Mouse (Mus musculus): ENCODE results near the gene Mrpl50. TPM values are rescaled to one million over a fixed set of nuclear protein-coding genes. Genes with fewer than 3 reads are reported as not detected.

The Mrpl50 gene
- total and polyA plus RNA-seq, 3 experiments: 39.1 to 54.5 TPM; not detected in 1

DNA sequence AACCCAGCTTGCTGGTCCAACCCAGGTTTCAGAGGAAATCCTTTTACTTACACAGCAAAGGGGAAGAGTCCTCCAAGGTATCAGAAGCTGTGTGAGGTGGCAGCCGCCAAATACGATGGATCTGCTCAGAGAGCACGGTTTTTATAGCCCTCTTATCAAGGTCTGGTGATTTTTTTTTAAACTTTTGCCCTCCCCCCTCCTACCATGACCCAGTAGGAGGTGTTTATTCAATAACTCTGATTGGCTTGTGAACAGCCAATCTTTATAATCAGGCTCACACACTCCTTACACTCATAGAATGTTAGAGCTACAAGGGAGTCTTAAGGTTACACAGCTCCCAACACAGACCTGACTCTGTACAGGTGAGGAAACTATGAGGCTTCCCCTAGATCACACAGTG is 28.5 kb upstream of the Mrpl50 start, which contains the start of gene Aldob:
TSS of gene Aldob (minus strand) at position 164 of the 400 bp plus-strand sequence.
- Histone ChIP-seq H3K79me2 (ENCODE audit: control insufficient read depth, insufficient read depth, low read length, poor library complexity) (no peaks in the 10 kb centered on the region), H3K9me3 (replicated peaks; ENCODE audit: insufficient read depth, low read length) (no peaks in the 10 kb centered on the region), H3K36me3 (ENCODE audit: control insufficient read depth in 1 of 2, insufficient read depth in 2 of 2, low read length in 2 of 2) (no peaks in the 10 kb centered on the region), H3K4me1 (ENCODE audit: control insufficient read depth in 1 of 2, insufficient read depth in 2 of 2, low read length in 2 of 2) (no peaks in the 10 kb centered on the region), H3K4me3 (ENCODE audit: control insufficient read depth in 1 of 2, insufficient read depth in 1 of 2, low read depth in 2 of 2, low read length in 2 of 2) (no peak within 1 kb of the TSS), H3K27me3 (ENCODE audit: control insufficient read depth in 1 of 2, insufficient read depth in 2 of 2, low read length in 2 of 2) (peaks cover 2 to 4% of the 10 kb centered on the region in 2 experiments; a peak in 3 of 4 replicates), H3K9ac (ENCODE audit: control insufficient read depth, low read depth, low read length, poor library complexity, severe bottlenecking) (no peak within 1 kb of the TSS), H3K27ac (ENCODE audit: control insufficient read depth, low read depth, low read length) (no peak within 1 kb of the TSS)
- TF ChIP-seq BHLHE40 (IDR thresholded peaks at IDR 0.05; ENCODE audit: borderline replicate concordance, low read depth, low read length): no peak
- TF ChIP-seq HCFC1 (IDR thresholded peaks at IDR 0.05; ENCODE audit: low read depth, low read length): no peak
- no peak for TF ChIP-seq E2F4 (IDR thresholded peaks at IDR 0.05; ENCODE audit: borderline replicate concordance, low read depth, low read length)
- no peak for TF ChIP-seq SMC3 (IDR thresholded peaks at IDR 0.05; ENCODE audit: low read depth, low read length)
- no peak for TF ChIP-seq CHD2 (IDR thresholded peaks at IDR 0.05; ENCODE audit: low read length)
- TF ChIP-seq POLR2A (IDR thresholded peaks at IDR 0.05; ENCODE audit: control insufficient read depth in 1 of 2, insufficient read depth in 1 of 2, low read depth in 1 of 2, low read length in 2 of 2, poor library complexity in 1 of 2): no peak
- TF ChIP-seq RCOR1 (IDR thresholded peaks at IDR 0.05; ENCODE audit: low read depth, low read length): no peak
- no peak for TF ChIP-seq POLR2AphosphoS5 (IDR thresholded peaks at IDR 0.05; ENCODE audit: borderline replicate concordance, low read depth, low read length)
- TF ChIP-seq SIN3A (IDR thresholded peaks at IDR 0.05; ENCODE audit: low read length): no peak
- TF ChIP-seq MXI1 (IDR thresholded peaks at IDR 0.05; ENCODE audit: low read depth, low read length): no peak
- DNase-seq (ENCODE audit: low read depth, low spot score): no peak

DNA sequence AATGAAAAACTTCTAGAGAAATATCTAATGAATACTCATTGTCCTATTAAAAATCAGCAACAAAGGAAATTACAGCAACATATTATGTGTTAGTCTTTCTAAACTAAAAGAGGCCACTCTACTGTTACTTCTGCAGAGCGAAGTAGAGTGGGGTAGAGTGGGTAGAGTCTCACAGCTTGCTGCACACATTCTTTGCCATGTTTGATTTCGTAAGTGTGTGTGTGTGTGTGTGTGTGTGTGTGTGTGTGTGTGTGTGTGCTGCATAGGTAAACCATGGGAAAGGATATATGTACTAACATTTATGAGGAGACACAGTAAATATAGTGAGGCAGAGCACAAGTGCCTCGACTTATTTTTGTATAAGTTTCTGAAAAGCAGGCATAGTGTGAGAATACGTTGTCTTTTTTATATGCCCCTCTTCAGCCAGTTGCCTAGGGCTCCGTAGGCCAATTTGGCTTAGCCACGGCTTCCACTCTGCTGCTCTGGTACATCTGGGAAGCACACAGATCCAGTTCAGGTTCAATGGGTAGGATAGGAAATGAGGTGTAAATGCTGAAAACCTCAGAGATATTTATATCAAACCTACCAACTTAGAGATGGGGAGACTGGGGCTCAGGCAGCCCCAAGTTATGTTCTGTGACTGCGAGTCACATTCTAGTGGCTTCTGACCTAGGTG is 26.8 kb upstream of the Mrpl50 start:
- H3K27ac ChIP-seq (ENCODE audit: control insufficient read depth, low read depth, low read length): no peak overlapping the region
- no peaks in the 10 kb centered on the region for H3K79me2 ChIP-seq (ENCODE audit: control insufficient read depth, insufficient read depth, low read length, poor library complexity)
- no peaks in the 10 kb centered on the region for H3K9me3 ChIP-seq (replicated peaks; ENCODE audit: insufficient read depth, low read length)
- H3K36me3 ChIP-seq (ENCODE audit: control insufficient read depth in 1 of 2, insufficient read depth in 2 of 2, low read length in 2 of 2): no peaks in the 10 kb centered on the region
- H3K4me1 ChIP-seq (ENCODE audit: control insufficient read depth in 1 of 2, insufficient read depth in 2 of 2, low read length in 2 of 2): no peaks in the 10 kb centered on the region
- TF ChIP-seq KAT2A (conservative IDR thresholded peaks at IDR 0.05; ENCODE audit: low read depth, low read length) (no peak), NRF1 (IDR thresholded peaks at IDR 0.05; ENCODE audit: insufficient read depth, low read depth, low read length, poor library complexity, severe bottlenecking) (no peak), JUND (IDR thresholded peaks at IDR 0.05; ENCODE audit: low read depth, low read length) (no peak), USF2 (IDR thresholded peaks at IDR 0.05; ENCODE audit: borderline replicate concordance in 1 of 2, insufficient read depth in 1 of 2, low read depth in 1 of 2, low read length in 2 of 2) (no peak), TBP (IDR thresholded peaks at IDR 0.05; ENCODE audit: low read depth, low read length) (no peak), RCOR1 (IDR thresholded peaks at IDR 0.05; ENCODE audit: low read depth, low read length) (no peak), MAX (IDR thresholded peaks at IDR 0.05; ENCODE audit: low read length) (no peak), MXI1 (IDR thresholded peaks at IDR 0.05; ENCODE audit: low read depth, low read length) (no peak), ZNF384 (IDR thresholded peaks at IDR 0.05; ENCODE audit: low read depth, low read length) (no peak), POLR2A (IDR thresholded peaks at IDR 0.05; ENCODE audit: control insufficient read depth in 1 of 2, insufficient read depth in 1 of 2, low read depth in 1 of 2, low read length in 2 of 2, poor library complexity in 1 of 2) (no peak), USF1 (IDR thresholded peaks at IDR 0.05; ENCODE audit: low read depth, low read length) (no peak), ELF1 (IDR thresholded peaks at IDR 0.05; ENCODE audit: low read depth, low read length) (no peak), ZMIZ1 (IDR thresholded peaks at IDR 0.05; ENCODE audit: low read depth, low read length) (no peak), CHD2 (IDR thresholded peaks at IDR 0.05; ENCODE audit: low read length) (no peak), RAD21 (IDR thresholded peaks at IDR 0.05; ENCODE audit: low read depth, low read length) (no peak), MYB (IDR thresholded peaks at IDR 0.05; ENCODE audit: low read depth, low read length) (no peak), MAZ (IDR thresholded peaks at IDR 0.05; ENCODE audit: low read depth, low read length) (no peak), E2F4 (IDR thresholded peaks at IDR 0.05; ENCODE audit: borderline replicate concordance, low read depth, low read length) (no peak)
- DNase-seq (ENCODE audit: low read depth, low spot score): no peak
- peaks cover 2 to 4% of the 10 kb centered on the region in 2 experiments; a peak in 3 of 4 replicates for H3K27me3 ChIP-seq (ENCODE audit: control insufficient read depth in 1 of 2, insufficient read depth in 2 of 2, low read length in 2 of 2)
- H3K9ac ChIP-seq (ENCODE audit: control insufficient read depth, low read depth, low read length, poor library complexity, severe bottlenecking): no peak overlapping the region
- no peak overlapping the region for H3K4me3 ChIP-seq (ENCODE audit: control insufficient read depth in 1 of 2, insufficient read depth in 1 of 2, low read depth in 2 of 2, low read length in 2 of 2)

Measured in MEL (cell line).